Mouse (Mus musculus) left cerebral cortex, postnatal 14 days (tissue): ENCODE measurements at regions not wholly inside any gene's neighbourhood (a gene's known extent, or its start where the extent isn't known, plus 50 kb on each side); places are given as distances from the start of the nearest gene placed in this dataset.
A peak's percentile ranks its signal among the peaks of the same experiment; 100 is the strongest.

Experiments
- DNase-seq, 2 experiments: peaks; one replicate each; pipeline ENCODE4 v3.0.0; 2021 to 2022; ENCODE audit warnings: low spot score in 2 of 2, mixed read lengths in 1 of 2
- intact Hi-C: fragments of 180-260 bp; cut with DNase I; formaldehyde crosslinking; loops from one replicate; pipeline ENCODE4 v1.15.1; 2025

DNA sequence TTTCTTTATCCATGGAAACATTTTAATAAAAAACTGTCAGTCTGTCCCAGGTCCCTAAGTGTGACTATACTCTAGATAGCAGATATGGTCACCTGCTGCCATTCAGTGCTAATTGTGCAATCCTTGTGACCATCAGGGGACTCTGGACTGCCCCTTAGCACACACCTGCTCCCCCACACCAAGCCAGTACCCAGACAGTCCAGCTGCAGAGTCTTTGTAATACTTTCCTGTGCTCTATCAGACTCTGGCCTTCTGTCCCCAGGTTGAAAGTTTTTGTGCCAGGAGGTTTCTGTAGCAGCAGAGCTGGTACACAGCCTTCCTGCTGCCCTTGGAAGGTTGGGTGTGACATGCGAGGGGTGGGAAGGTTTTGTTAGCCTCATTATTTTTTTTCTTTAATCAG, 366.9 kb upstream of the Gm10131 start:
- intact Hi-C loops: no loop called here
- no peak for DNase-seq

DNA sequence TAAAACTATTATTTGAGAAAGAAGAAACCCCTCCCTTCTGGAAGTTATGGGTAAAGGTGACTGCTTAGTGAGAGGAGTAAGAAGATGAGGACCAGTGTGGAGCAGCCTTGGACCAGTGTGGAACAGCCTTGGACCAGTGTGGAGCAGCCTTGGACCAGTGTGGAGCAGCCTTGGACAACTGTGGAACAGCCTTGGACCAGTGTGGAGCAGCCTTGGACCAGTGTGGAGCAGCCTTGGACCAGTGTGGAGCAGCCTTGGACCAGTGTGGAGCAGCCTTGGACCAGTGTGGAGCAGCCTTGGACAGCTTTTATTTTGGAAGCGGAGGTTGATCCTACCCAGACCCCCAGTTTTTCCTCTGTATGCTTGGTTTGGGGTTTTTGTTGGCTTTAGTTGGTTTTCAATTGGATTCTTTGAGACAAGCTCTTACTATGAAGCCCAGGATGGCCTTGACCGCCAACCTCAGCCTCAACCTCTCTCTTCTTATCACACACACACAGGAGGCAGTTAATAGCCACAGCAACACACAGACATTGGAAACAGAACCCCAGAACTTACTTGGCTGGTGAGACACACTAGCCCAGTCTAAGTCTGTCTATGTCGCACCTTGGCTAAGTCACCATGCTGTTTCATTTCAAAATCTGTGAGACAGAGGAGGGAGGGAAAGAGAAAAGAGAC, 364.7 kb upstream of the Gm10131 start:
- no peak for DNase-seq
- intact Hi-C loops: no loop called here

DNA sequence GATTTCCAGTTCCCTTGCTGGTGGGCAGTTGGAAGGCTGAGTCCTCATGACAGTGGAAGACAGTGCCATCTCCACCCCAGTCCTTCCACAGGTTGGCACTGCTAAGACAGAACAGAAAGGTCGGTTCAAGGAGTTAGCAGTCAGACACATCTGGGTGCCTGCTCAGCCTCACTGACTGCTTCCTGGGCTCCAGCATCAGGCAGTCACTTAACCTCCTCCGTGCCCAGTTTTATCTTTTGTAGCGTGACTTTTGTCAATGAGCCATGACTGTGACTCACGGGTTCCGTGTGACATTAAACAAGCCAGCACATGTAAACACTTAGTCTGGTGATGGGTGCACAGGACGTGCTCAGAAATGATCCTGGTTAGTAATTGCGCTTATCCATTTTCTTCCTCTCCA, 363.1 kb upstream of the Gm10131 start:
- no peak for DNase-seq
- intact Hi-C loops: no loop called here

DNA sequence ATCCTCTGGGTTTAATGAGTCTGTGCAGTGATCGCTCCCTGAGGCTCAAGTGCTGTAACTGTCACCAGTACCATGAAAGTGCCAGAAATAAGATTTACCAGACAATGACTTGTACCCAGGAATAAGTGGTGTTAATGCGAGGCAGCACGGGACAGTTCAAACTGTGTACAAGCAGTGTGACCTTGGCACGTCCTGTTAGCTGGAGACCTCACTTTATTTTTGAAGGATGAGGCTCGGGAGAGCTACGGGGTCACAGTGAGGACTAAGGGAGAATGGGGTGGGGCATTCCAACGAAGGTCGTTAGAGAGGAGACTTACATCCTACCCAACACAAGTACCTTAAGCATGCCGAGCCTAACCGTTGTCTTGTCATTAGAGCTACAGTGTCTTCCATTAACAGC, 362.2 kb upstream of the Gm10131 start:
- no peak for DNase-seq
- intact Hi-C loops: no loop called here

GRCm38 (mm10) chr8:34473301-34473700, 361.8 kb upstream of the Gm10131 start:
- DNase-seq: no peak
- intact Hi-C loops: no loop called here

DNA sequence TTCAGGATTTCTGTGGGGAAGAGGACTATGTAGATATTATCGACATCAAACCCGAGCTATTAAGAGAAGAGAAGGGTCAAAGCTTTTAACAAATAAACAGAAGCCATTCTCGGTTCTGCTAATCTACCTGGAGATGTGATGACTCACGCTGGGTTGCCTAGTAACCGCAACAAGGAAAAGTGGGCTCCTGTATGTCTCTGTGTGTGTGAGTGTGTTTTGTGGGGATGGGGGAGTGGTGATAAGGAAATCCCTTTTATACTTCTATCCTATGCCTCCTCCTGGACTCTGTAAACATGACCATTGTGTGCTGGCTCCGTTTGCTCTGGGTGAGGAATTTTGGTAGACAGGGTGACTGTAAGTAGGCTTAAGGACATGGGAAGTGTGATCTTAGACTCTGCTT, 361.3 kb upstream of the Gm10131 start:
- intact Hi-C loops: no loop called here
- DNase-seq: peak; percentile 23 to 29

GRCm38 (mm10) chr8:34472434-34472833, 360.9 kb upstream of the Gm10131 start:
- DNase-seq: no peak
- intact Hi-C loops: no loop called here

DNA sequence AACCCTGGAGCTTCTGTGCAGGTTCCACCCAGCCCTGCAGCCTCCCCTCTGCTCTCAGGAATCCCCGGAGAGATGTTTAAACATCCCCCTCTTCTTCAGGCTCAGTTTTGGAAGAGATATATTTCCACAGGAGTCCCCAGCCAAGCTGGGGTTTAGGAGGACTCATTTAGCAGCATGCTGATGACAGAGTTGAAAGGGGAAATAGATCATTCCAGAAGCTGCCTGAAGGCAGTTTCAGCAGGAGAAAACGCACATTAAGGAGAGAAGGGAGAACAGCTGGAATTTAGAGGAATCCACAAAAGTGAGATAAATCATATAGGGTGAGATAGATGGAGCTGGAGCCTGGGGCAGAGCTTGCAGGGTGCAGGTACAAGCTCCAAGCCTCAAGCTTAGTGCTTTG, 357.6 kb upstream of the Gm10131 start:
- intact Hi-C loops: no loop called here
- DNase-seq: no peak

DNA sequence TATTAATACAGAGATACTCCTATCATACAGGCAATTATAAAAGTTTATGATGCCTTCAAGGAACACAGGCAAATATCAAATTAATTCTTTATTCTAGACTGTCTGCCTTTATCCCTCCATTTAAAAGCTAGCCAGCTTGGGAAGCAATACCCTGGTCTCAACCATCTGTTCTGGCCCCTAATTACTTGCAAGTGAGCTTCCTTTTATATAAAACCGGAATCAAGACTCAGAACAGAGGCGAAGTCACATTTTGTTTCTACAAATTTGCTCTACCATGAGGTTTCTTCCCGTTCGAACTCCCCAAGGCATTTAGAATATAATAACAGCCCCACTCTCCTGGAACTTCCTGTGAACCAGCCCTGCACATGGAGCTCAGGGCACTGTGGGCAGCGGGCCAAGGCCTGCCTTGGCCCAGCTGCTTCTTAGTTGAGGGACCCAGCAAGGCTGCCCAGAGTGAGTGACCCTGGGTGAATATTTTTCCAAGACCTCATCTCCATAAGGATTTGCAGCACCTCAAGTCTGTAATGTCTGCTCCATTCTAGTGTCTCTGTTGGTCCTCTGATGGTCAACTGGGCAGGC, 355.3 kb upstream of the Gm10131 start:
- DNase-seq: no peak

DNA sequence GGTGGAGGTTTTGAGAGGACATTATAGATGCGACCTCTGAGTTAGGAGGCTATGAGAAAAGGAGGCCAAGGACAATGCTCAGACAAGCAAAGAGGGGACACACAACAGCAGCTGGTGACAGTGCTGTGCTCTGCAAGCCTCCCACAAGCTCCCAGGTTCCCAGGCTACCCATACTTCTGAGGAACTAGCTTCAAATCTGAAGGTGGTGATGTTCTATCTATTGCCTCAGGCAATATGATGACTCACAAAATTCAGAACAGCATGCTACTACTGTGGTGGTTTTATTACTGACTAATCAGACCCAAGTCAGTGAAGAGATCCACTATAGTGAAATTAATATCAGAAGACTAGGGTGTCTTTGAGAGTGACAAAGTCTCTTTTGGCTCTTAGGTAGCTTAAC, 353.9 kb upstream of the Gm10131 start:
- intact Hi-C loops: no loop called here
- DNase-seq: no peak

More for the DNA sequence above, 355.3 kb upstream of the Gm10131 start:
- intact Hi-C loops: no loop called here

- DNase-seq: no peak
- intact Hi-C loops: no loop called here
Observed at GRCm38 (mm10) chr8:34462262-34462661, 350.7 kb upstream of the Gm10131 start.

DNA sequence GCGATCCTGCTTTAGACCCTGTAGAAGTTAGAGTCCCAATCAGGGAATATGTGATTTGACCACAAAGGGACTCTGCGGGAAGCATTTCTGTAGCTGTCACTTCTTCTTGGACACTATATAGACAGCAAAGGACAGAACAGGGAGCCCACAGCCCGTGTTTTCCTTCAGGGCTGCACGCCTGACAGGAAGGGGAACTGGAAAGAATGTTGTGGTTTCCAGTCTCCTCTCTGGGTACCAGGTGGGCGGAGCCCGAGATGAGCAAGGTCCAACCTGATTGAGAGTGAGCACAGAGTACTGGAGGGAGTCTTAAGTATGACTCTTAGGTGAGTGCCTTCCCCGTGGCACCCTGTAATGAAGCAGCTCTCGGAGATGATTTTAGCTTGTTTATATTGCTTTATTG, 346.8 kb upstream of the Gm10131 start:
- intact Hi-C loops: no loop called here

DNA sequence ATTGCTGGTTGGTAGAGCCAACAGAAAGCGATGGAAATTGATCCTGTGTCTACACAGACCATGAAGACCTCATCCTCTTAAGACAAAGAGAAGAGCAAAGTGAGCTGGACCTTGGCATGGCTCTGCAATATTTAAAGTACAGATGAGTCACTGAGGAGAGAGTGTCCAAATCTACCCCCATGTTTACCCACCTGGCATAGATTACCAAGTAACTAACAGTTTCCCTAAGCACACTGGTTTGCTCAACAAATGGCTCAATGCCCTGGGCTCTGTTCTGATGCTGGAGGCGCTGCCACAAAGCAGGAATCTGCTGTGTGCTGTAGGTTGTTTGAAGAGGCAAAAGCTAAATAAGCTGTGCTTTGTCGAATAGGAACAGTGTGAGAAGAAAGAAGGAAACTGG, 345.0 kb upstream of the Gm10131 start:
- intact Hi-C loops: no loop called here
- no peak for DNase-seq

More for the DNA sequence above, 346.8 kb upstream of the Gm10131 start:
- no peak for DNase-seq

DNA sequence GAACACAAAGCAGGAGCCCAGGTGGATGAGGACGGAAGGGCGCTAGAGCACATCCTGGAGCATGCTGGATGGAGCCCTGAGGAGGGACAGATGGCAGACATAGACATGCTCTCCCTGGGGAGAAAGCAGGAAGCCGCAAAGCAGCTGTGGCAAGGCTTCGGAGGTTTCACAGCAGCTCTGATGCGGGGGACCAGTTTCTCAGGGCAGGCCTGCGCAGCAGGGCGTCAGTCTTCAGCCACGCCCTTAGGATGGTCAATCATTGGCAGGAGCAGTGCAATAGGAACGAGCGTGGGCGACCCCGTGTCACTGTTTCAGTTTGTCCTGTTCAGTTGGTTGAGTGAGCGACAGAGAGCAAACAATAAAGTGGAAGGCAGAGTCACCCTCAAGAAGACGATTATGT, 343.8 kb upstream of the Gm10131 start:
- intact Hi-C loops: no loop called here

GRCm38 (mm10) chr8:34452811-34453210, 341.3 kb upstream of the Gm10131 start:
- no peak for DNase-seq
- intact Hi-C loops: no loop called here

More for the DNA sequence above, 343.8 kb upstream of the Gm10131 start:
- DNase-seq: no peak

DNA sequence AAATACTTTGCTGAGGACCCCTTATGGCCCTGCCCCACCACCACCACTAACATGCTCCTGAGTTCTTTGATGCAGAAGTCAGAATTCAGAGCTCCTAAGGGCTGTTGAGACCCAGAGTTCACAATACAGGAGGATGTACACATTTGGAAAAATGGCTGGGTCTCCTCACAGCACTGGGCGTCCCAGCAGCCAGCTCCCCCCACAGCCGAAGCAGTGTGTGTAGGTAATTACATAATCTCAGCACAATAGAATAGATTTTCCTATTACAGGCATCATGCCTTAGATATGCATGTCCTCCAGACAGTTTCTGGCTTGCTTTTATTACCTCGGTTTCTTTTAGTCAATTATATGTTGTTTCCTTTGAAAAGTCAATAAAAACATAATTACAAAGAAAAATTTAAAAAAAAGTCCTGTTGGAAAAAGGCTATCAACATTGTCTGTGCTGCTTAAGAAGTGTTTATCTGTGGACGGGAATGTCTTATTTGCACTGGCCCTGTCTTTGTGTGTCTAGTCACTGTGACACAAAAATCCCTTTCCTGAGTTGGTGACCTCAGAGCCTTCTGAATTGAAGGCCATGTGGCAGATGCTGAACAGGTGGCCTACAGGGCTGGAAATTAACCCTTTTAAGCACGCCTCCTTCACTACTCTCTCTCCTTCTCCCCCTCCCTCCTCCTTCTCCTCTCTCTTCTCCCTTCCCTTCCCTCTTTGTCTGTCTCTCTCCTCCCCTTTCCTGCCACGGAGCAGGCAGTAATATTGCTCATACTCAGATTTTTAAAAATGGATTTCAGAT, 339.9 kb upstream of the Gm10131 start:
- intact Hi-C loops: no loop called here
- DNase-seq: no peak

GRCm38 (mm10) chr8:34449391-34450044, 338.0 kb upstream of the Gm10131 start:
- intact Hi-C loops: no loop called here
- DNase-seq: no peak

DNA sequence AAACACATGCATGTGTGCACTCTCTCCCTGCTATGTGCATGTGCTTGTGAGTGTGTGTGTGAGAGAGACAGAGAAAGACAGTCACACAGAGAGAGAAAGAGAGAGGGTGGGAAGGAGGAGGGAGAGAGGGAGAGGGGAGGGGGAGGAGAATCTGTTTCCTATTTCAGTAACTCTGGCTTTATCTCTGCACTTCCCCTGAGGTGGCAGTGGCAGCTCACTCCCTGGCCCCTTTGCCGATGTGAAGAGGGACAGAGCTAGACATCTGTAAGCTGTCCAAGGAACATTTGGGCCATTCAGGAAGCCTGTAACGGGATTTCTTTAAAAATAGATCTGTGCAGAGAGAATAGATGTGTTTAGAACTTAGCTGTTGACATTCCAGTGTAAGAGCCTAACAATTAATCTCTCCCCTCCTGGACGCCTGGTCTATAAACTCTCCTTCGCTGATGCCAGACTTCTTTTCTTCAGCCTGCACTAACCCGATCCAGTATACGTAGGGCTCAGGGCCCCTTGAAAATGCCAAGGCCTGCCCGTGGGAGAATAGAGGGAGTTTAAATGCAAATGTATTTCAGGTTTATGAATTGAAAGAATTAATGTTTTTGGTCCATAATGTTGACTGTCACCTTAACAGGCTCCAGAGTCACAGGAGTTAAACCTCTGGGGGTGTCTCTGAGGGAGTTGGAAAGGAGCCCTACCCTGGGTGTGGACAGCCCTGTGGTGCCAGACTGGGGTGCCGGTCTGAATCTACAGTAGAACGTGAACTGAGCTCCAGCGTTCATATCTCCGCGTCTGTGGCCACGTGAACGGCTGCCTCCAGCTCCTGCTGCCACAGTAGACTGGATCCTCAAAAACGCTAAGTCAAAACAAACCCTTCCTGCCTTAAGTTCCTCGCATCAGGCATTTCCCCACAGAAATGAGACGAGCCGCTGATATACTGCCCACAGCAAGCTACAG, 336.6 kb upstream of the Gm10131 start:
- intact Hi-C loops: no loop called here
- no peak for DNase-seq

- intact Hi-C loops: no loop called here
- DNase-seq: peak in 1 of 2 experiments; percentile 6
Observed at GRCm38 (mm10) chr8:34442688-34443087, 331.2 kb upstream of the Gm10131 start.
